Mouse (Mus musculus): ENCODE data around the gene Pygo2. TPM values are rescaled to one million over a fixed set of nuclear protein-coding genes. Genes with fewer than 3 reads are reported as not detected.
"Not testable (repeated sequence)": the region's sequence is repeated elsewhere in the genome, so short reads cannot be mapped to it uniquely, and the experiment has no call there.

The Pygo2 gene
- polyA plus RNA-seq, 1 experiment from 2014 or later = 39.8 TPM

- no peak for ATAC-seq (ENCODE audit: low read depth)
- Histone ChIP-seq H3K4me2 (ENCODE audit: low read depth, low read length) (peak overlapping the region; percentile 54; the same call in 1 of the 2 replicates), H3K9ac (replicated peaks; ENCODE audit: low read depth, low read length) (no peak overlapping the region; the same call in 1 of the 2 replicates), H3K27ac (ENCODE audit: low read depth, low read length) (no peak overlapping the region), H3K9me3 (ENCODE audit: control insufficient read depth, low read length) (no peaks in the 10 kb centered on the region), H3K27me3 (ENCODE audit: control insufficient read depth, insufficient read depth, low read length) (no peaks in the 10 kb centered on the region), H3K4me1 (ENCODE audit: control insufficient read depth, insufficient read depth, low read length) (peaks cover 14% of the 10 kb centered on the region), H3K4me3 (ENCODE audit: low read depth, low read length) (no peak overlapping the region), H3K36me3 (ENCODE audit: control insufficient read depth, insufficient read depth, low read length) (0 out of 2 replicates have a peak, but pooled peaks cover 6% of the 10 kb centered on the region)
- 70% methylated on average over 6 of the region's 6 CpGs for WGBS
Observed at GRCm38 (mm10) chr3:89422556-89423205, 7.3 kb upstream of the Pygo2 start.

GRCm38 (mm10) chr3:89424416-89425140, 5.4 kb upstream of the Pygo2 start:
- H3K9ac ChIP-seq (replicated peaks; ENCODE audit: low read depth, low read length) = no peak overlapping the region
- H3K27me3 ChIP-seq (ENCODE audit: control insufficient read depth, insufficient read depth, low read length) = no peaks in the 10 kb centered on the region
- H3K4me1 ChIP-seq (ENCODE audit: control insufficient read depth, insufficient read depth, low read length) = peaks cover 11% of the 10 kb centered on the region
- ATAC-seq (ENCODE audit: low read depth) = no peak
- no peak overlapping the region for H3K4me2 ChIP-seq (ENCODE audit: low read depth, low read length)
- 90% methylated on average over 5 of the region's 5 CpGs for WGBS
- H3K27ac ChIP-seq (ENCODE audit: low read depth, low read length) = no peak overlapping the region
- no peak overlapping the region for H3K4me3 ChIP-seq (ENCODE audit: low read depth, low read length)
- H3K36me3 ChIP-seq (ENCODE audit: control insufficient read depth, insufficient read depth, low read length) = 0 out of 2 replicates have a peak, but pooled peaks cover 7% of the 10 kb centered on the region
- H3K9me3 ChIP-seq (ENCODE audit: control insufficient read depth, low read length) = no peaks in the 10 kb centered on the region

GRCm38 (mm10) chr3:89425141-89425525, 4.9 kb upstream of the Pygo2 start:
- Histone ChIP-seq H3K9me3 (ENCODE audit: control insufficient read depth, low read length) (no peaks in the 10 kb centered on the region), H3K36me3 (ENCODE audit: control insufficient read depth, insufficient read depth, low read length) (0 out of 2 replicates have a peak, but pooled peaks cover 7% of the 10 kb centered on the region), H3K27ac (ENCODE audit: low read depth, low read length) (no peak overlapping the region), H3K4me2 (ENCODE audit: low read depth, low read length) (no peak overlapping the region), H3K9ac (replicated peaks; ENCODE audit: low read depth, low read length) (no peak overlapping the region), H3K4me3 (ENCODE audit: low read depth, low read length) (no peak overlapping the region), H3K27me3 (ENCODE audit: control insufficient read depth, insufficient read depth, low read length) (no peaks in the 10 kb centered on the region), H3K4me1 (ENCODE audit: control insufficient read depth, insufficient read depth, low read length) (0 out of 2 replicates have a peak, but pooled peaks cover 6% of the 10 kb centered on the region)
- ATAC-seq (ENCODE audit: low read depth) = no peak
- WGBS = 88% methylated on average over 5 of the region's 5 CpGs

DNA sequence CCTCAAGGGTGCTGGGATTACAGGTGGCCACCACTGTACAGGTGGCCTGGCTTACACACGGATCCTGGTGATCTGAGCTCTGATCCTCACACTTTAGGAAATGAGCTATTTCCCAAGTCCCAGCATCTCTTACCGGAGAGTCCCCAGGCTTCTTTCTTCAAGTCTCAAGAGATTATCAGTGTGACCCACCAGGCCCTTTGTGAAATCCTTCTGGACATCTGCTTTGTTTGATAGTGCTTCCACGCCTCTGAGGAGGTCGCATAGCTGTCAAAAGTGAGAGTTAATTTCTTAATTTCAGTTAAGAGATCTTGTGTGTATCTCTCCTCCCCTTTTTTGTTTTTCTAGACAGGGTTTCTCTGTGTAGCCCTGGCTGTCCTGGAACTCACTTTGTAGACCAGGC, 4.1 kb upstream of the Pygo2 start:
- no peak overlapping the region for H3K4me2 ChIP-seq (ENCODE audit: low read depth, low read length)
- H3K36me3 ChIP-seq (ENCODE audit: control insufficient read depth, insufficient read depth, low read length) = 0 out of 2 replicates have a peak, but pooled peaks cover 7% of the 10 kb centered on the region
- no peaks in the 10 kb centered on the region for H3K9me3 ChIP-seq (ENCODE audit: control insufficient read depth, low read length)
- no peak overlapping the region for H3K27ac ChIP-seq (ENCODE audit: low read depth, low read length)
- H3K4me1 ChIP-seq (ENCODE audit: control insufficient read depth, insufficient read depth, low read length) = peaks cover 8% of the 10 kb centered on the region
- H3K9ac ChIP-seq (replicated peaks; ENCODE audit: low read depth, low read length) = no peak overlapping the region
- H3K27me3 ChIP-seq (ENCODE audit: control insufficient read depth, insufficient read depth, low read length) = no peaks in the 10 kb centered on the region
- WGBS = 90% methylated on average over 4 of the region's 4 CpGs
- ATAC-seq (ENCODE audit: low read depth) = no peak
- H3K4me3 ChIP-seq (ENCODE audit: low read depth, low read length) = no peak overlapping the region

- H3K4me3 ChIP-seq (ENCODE audit: low read depth, low read length); H3K27me3 ChIP-seq (ENCODE audit: control insufficient read depth, insufficient read depth, low read length); H3K9ac ChIP-seq (replicated peaks; ENCODE audit: low read depth, low read length); H3K27ac ChIP-seq (ENCODE audit: low read depth, low read length); ATAC-seq (ENCODE audit: low read depth); H3K4me2 ChIP-seq (ENCODE audit: low read depth, low read length); H3K9me3 ChIP-seq (ENCODE audit: control insufficient read depth, low read length): not testable (repeated sequence)
- WGBS = 93% methylated on average over 7 of the region's 7 CpGs
- Histone ChIP-seq H3K36me3 (ENCODE audit: control insufficient read depth, insufficient read depth, low read length) (peaks cover 17% of the 10 kb centered on the region), H3K4me1 (ENCODE audit: control insufficient read depth, insufficient read depth, low read length) (peaks cover 11% of the 10 kb centered on the region)
Observed at GRCm38 (mm10) chr3:89429021-89429420, 993 bp upstream of the Pygo2 start.

- Histone ChIP-seq H3K4me3 (ENCODE audit: low read depth, low read length) (no peak overlapping the region), H3K36me3 (ENCODE audit: control insufficient read depth, insufficient read depth, low read length) (peaks cover 17% of the 10 kb centered on the region), H3K4me2 (ENCODE audit: low read depth, low read length) (no peak overlapping the region), H3K4me1 (ENCODE audit: control insufficient read depth, insufficient read depth, low read length) (peaks cover 15% of the 10 kb centered on the region), H3K27me3 (ENCODE audit: control insufficient read depth, insufficient read depth, low read length) (no peaks in the 10 kb centered on the region), H3K9ac (replicated peaks; ENCODE audit: low read depth, low read length) (no peak overlapping the region), H3K9me3 (ENCODE audit: control insufficient read depth, low read length) (no peaks in the 10 kb centered on the region), H3K27ac (ENCODE audit: low read depth, low read length) (no peak overlapping the region)
- no peak for ATAC-seq (ENCODE audit: low read depth)
- WGBS = 95% methylated on average over 8 of the region's 8 CpGs
Observed at GRCm38 (mm10) chr3:89432606-89433005, 2.6 kb downstream of the Pygo2 start.

GRCm38 (mm10) chr3:89434532-89434931, 4.5 kb downstream of the Pygo2 start:
- H3K4me2 ChIP-seq (ENCODE audit: low read depth, low read length) = no peak overlapping the region
- H3K27ac ChIP-seq (ENCODE audit: low read depth, low read length) = no peak overlapping the region
- no peak for ATAC-seq (ENCODE audit: low read depth)
- no peaks in the 10 kb centered on the region for H3K9me3 ChIP-seq (ENCODE audit: control insufficient read depth, low read length)
- H3K9ac ChIP-seq (replicated peaks; ENCODE audit: low read depth, low read length) = no peak overlapping the region
- WGBS = 89% methylated on average over 11 of the region's 11 CpGs
- peaks cover 16% of the 10 kb centered on the region for H3K36me3 ChIP-seq (ENCODE audit: control insufficient read depth, insufficient read depth, low read length)
- no peaks in the 10 kb centered on the region for H3K27me3 ChIP-seq (ENCODE audit: control insufficient read depth, insufficient read depth, low read length)
- no peak overlapping the region for H3K4me3 ChIP-seq (ENCODE audit: low read depth, low read length)
- peaks cover 15% of the 10 kb centered on the region for H3K4me1 ChIP-seq (ENCODE audit: control insufficient read depth, insufficient read depth, low read length)

DNA sequence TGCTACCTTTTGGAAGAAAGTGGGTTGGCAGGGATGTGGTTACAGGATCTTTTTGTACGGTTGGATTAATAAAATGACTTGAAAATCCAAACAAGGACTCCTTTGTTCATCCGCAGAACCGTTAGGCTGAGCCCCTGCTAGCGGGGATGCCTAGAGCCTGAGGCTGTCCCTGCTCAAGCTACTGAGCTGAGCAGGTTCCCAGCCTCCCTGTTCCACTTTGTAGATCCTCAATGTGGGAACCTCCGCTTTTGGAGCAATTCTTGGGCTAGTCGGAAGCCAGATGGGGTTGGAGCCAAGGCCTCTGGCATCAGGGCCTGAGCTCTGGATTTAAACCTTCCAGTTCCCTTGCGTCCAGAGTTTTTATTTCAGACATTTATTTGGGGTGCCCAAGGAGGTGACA, 5.0 kb downstream of the Pygo2 start:
- no peaks in the 10 kb centered on the region for H3K9me3 ChIP-seq (ENCODE audit: control insufficient read depth, low read length)
- H3K27me3 ChIP-seq (ENCODE audit: control insufficient read depth, insufficient read depth, low read length) = no peaks in the 10 kb centered on the region
- H3K4me2 ChIP-seq (ENCODE audit: low read depth, low read length) = no peak overlapping the region
- no peak overlapping the region for H3K27ac ChIP-seq (ENCODE audit: low read depth, low read length)
- H3K9ac ChIP-seq (replicated peaks; ENCODE audit: low read depth, low read length) = no peak overlapping the region
- no peak for ATAC-seq (ENCODE audit: low read depth)
- WGBS = 78% methylated on average over 7 of the region's 7 CpGs
- peaks cover 16% of the 10 kb centered on the region for H3K36me3 ChIP-seq (ENCODE audit: control insufficient read depth, insufficient read depth, low read length)
- H3K4me3 ChIP-seq (ENCODE audit: low read depth, low read length) = no peak overlapping the region
- peaks cover 15% of the 10 kb centered on the region for H3K4me1 ChIP-seq (ENCODE audit: control insufficient read depth, insufficient read depth, low read length)

Data from neural tube, embryonic 14.5 days (tissue).